Mouse (Mus musculus) sigmoid colon, adult 10 weeks (tissue): ENCODE data around the gene Psma7. TPM values are rescaled to one million over a fixed set of nuclear protein-coding genes. Genes with fewer than 3 reads are reported as not detected.

Source experiments
- polyA plus RNA-seq: library from polyadenylated mRNA; stranded (reverse); fragments of 350-450 nt; fragmentation: Illumina TruSeq; extraction: RNeasy Lipid Tissue Mini Kit (QIAGEN cat#74804); gene quantifications from one replicate; pipeline ENCODE4 v1.2.3, GENCODE M21; 2014; ENCODE audit warnings: low read depth, low replicate concordance

Psma7 gene
- 58.1 TPM for polyA plus RNA-seq

DNA sequence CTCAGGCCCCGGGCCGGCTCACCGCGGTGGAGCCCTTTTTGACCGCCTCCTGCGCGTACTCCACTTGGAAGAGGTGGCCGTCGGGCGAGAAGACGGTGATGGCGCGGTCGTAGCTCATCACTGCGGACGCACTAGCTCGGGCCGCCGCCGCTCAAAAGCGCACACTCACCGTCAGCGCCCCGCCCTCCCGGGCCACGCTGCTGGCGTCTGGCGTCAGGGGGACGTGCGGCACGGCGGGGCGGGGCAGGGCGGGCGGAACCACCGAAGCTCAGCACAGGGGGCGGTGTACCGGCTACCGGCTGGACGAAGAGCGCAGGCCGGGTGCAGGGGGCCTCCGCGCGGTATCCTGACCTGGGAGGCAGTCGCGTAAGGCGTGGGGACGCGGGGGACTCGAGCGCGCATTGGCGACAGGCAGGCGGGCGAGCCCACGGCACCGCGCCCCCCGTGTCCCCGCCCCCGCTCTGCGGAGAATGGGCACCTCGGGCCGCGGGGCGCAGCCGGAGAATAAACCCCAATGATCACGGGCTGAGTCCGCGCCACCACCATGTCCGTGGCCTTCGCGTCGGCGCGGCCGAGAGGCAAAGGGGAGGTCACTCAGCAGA lies at the start of gene Psma7, which contains the start of gene Ss18l1:
Gene Psma7 (minus strand): TSS at position 178 of the 602 bp plus-strand sequence.
Gene Ss18l1 (plus strand): TSS at position 254 of the 602 bp plus-strand sequence.

DNA sequence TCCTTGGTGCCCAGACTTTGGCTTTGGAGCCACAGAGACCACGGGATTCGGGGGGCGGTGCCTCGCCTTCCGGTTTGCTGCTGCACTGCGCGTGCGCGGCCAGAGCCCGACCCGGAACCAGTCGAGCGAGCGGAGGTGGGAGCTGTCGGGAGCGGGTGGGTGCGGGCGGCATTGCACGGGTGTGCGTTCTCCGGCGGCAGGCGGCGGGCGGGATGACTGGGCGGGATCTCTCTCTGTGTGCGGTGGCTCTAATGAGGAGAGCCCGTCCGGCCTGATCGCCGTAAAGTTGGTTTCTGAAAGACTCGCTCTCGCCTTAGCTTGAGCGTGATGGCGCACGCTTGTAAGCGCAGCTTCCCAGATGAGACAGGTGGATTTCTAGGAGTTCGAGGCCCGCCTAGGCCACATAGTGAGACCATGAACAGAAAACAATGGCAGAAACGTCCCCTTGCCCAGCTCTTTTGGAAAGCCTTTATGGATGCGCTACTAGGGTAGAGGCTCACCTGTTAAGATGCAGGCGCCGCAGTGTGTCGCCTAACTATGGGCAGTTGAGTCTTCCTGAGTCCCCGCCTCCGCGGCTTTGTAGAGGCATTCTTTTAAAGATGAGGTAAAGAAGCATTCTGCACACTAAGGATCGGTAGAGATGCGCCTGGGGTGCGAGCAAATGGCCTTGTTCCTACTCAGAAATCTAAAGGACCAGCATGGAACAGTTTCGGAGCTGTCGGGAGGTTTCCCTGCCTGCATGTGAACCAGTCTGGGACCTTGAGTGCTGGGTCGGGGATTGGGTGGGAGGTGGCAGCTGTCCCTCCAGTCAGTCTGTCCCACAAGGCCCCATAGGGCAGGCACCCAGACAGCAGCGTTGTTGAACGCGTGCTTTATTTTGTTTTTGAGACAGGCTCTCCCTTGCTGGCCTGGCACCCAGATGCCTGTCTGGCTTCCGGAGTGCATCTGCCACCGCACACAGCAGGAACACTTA lies 28.5 kb upstream of the Psma7 start, which contains the start of gene Mtg2:
Gene Mtg2 (plus strand): TSS at position 108 of the 973 bp plus-strand sequence.

DNA sequence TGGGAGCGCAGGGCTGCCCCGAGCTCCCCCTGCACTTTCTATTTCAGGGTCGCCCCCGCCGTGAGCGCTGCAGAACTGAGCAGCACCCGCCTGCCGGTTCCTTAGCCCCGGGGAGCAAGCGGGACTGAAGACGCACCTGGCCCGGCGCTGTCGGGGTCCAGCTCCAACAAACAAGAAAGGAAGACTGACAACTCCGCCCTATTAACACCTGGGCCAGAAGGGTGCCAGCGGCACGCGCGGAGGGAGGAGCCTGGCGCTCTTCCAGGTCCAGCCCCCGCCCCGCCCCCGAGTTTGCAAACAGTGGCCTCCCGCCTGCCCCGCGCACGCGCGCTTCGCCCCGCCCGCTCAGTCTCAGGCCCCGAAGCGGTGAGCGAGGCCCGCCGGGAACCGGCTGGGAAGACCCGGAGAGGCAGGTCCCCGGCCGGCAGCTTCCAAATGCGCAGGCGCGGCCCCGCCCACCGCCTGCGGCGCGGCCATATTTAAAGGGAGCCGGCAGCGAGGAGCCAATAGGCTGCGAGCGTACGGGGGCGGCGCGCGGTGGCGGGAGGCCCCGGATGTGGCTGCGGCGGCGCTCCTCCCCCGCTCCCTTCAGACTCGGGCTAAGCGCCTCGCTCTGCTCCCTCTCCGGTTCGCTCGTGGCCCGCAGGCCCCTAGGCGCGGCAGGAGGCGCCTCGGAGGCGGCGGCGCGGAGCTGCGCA lies 17.7 kb downstream of the Psma7 start, which contains the start of gene Lsm14b:
Gene Lsm14b (plus strand): TSS at position 587 of the 698 bp plus-strand sequence.

Other genes starting within 250 kb of the Psma7 start
- gene Taf4, start 65.8 kb downstream of the Psma7 start, polyA plus RNA-seq = 26.7 TPM
- gene Lsm14b, start 17.4 kb downstream of the Psma7 start, polyA plus RNA-seq = 44.6 TPM
- 9.6 TPM for gene Ss18l1, start 76 bp upstream of the Psma7 start, polyA plus RNA-seq
- gene Mtg2, start 28.2 kb upstream of the Psma7 start, polyA plus RNA-seq = 2.1 TPM
- not detected for gene Hrh3, start 62.1 kb upstream of the Psma7 start, polyA plus RNA-seq
- 148 TPM for gene Osbpl2, start 76.9 kb upstream of the Psma7 start, polyA plus RNA-seq
- gene Adrm1, start 129.1 kb upstream of the Psma7 start, polyA plus RNA-seq = 9.0 TPM
- gene Lama5, start 183.4 kb upstream of the Psma7 start, polyA plus RNA-seq = 6.2 TPM
- 220 TPM for gene Rps21, start 214.9 kb upstream of the Psma7 start, polyA plus RNA-seq
- 12.5 TPM for gene Cables2, start 231.1 kb upstream of the Psma7 start, polyA plus RNA-seq
- gene Rbbp8nl, start 247.4 kb upstream of the Psma7 start, polyA plus RNA-seq = not detected